Mouse (Mus musculus): ENCODE results near the gene Mlx.

DNA sequence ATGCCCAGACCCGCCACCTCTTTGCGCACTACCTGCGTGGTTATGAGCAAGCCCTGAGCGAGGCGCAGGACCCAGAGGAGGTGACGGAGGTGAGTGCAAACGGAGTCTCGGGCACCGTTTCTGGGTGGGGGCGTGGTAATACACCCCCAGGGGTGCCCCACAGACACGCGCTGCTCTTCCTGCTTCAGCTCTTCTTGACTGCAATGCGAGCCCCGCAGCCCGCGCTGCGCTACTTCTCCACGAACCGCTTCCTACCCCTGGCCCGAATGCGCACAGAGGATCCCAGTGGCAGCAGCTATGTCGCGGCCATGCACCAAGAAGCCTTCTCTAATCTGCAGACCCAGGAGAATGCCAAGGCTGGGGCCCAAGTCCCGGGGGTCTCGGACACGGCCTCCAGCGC lies 7.3 kb upstream of the Mlx start:
- TF ChIP-seq POLR2A (IDR thresholded peaks at IDR 0.05; ENCODE audit: borderline replicate concordance, low read depth, low read length) (no peak), CTCF (IDR thresholded peaks at IDR 0.05; ENCODE audit: low read depth, low read length) (no peak)

All from bone marrow macrophage, adult 2 months (primary cell).